Mouse (Mus musculus) cerebellum, adult 2 months (tissue): ENCODE results near the gene Tnip1.

Source experiments
- CTCF ChIP-seq: fragments of 200-500 bp; IDR thresholded peaks from 2 replicates; pipeline ENCODE4 v1.5.1; 2011; ENCODE audit warnings: low read depth, mild to moderate bottlenecking, control low read depth, low read length, moderate library complexity, borderline replicate concordance; ENCODE audit not compliant: insufficient read depth
- POLR2A ChIP-seq: fragments of 200-500 bp; IDR thresholded peaks from 2 replicates; pipeline ENCODE4 v1.6.1; 2011; ENCODE audit warnings: low read length, control low read depth, borderline replicate concordance; ENCODE audit not compliant: insufficient read depth

DNA sequence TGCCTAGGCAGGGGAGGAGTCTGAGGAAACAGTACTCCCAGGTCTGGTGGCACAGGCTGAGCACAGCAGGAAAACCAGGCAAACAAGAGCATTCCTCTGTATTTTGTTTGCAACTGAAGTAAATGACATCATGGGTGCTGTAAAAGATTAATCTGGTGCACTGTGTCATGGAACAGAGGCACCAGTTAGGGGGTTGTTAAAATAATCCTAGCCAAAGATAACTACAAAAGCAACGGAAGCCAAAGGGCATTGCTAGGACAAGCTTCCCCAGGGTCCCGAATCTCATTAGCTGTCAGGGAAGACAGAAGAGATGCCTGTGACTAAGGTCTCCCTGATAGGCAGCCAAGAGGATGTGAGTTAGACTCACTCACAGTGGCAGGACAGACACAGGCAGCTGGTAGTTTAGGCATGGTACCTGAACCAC, 81.7 kb downstream of the Tnip1 start:
- TF ChIP-seq CTCF (no peak), POLR2A (no peak)
